In genomic region chr16:39109383-39110033, GRCm38 (mm10) we compare ENCODE assay signal across 8 mouse cellular contexts.
A peak's percentile ranks its signal among the peaks of the same experiment; 100 is the strongest.
DNase-seq lines count a peak whose midpoint lies in the region; ATAC-seq lines count a peak whose summit lies in the region.

No protein-coding gene starts in this region.

- H3K4me1 ChIP-seq in kidney, embryonic 15.5 days: peaks cover 2% of the 10 kb centered on the region; the same call in 1 of the 2 replicates
- H3K4me1 ChIP-seq in limb, embryonic 15.5 days: peaks cover 2% of the 10 kb centered on the region; the same call in 1 of the 2 replicates

- H3K27ac ChIP-seq in kidney, embryonic 15.5 days: no peak overlapping the region
- H3K27ac ChIP-seq in limb, embryonic 15.5 days: no peak overlapping the region

- no peak overlapping the region for H3K9ac ChIP-seq in kidney, embryonic 15.5 days
- no peak overlapping the region for H3K9ac ChIP-seq in limb, embryonic 15.5 days

- no peak for ATAC-seq in kidney, embryonic 15.5 days (replicated peaks; ENCODE audit: low FRiP score)
- ATAC-seq in limb, embryonic 15.5 days (ENCODE audit: insufficient number of reproducible peaks, low FRiP score, low TSS enrichment, low read depth): no peak
- ATAC-seq in inflammation-experienced regulatory T-cells, adult 6 months: no peak

- H3K4me2 ChIP-seq in kidney, embryonic 15.5 days: peak overlapping the region; percentile 63
- H3K4me2 ChIP-seq in limb, embryonic 15.5 days: peak overlapping the region; percentile 52

- H3K36me3 ChIP-seq in kidney, embryonic 15.5 days: no peaks in the 10 kb centered on the region
- no peaks in the 10 kb centered on the region for H3K36me3 ChIP-seq in limb, embryonic 15.5 days

- no peaks in the 10 kb centered on the region for H3K27me3 ChIP-seq in kidney, embryonic 15.5 days
- no peaks in the 10 kb centered on the region for H3K27me3 ChIP-seq in limb, embryonic 15.5 days

- H3K4me3 ChIP-seq in kidney, embryonic 15.5 days (replicated peaks): peak overlapping the region; percentile 38
- H3K4me3 ChIP-seq in limb, embryonic 15.5 days: peak overlapping the region; percentile 35

- DNase-seq in thymus, postnatal 4 days: peak; percentile 42
- DNase-seq in thymus, postnatal 36 days: no peak
- DNase-seq in cerebellum, postnatal 10 days: peak; percentile 84 to 87
- peak; percentile 44 to 71 for DNase-seq in frontal cortex, postnatal 36 days (ENCODE audit: low spot score in 2 of 2)
- peak; percentile 86 for DNase-seq in retina, embryonic 14.5 days (ENCODE audit: low spot score)

- 16% methylated on average over 15 of the region's 15 CpGs for WGBS in kidney, embryonic 15.5 days
- 18% methylated on average over 15 of the region's 15 CpGs for WGBS in limb, embryonic 15.5 days

- H3K9me3 ChIP-seq in kidney, embryonic 15.5 days (replicated peaks): no peaks in the 10 kb centered on the region
- H3K9me3 ChIP-seq in limb, embryonic 15.5 days: no peaks in the 10 kb centered on the region

Comparison
In these comparisons a context has a peak if more than half of its experiments do, and no peak if none do; other contexts are left out.
1. DNase-seq: peak in thymus, postnatal 4 days (single experiment), cerebellum, postnatal 10 days (2 of 2), frontal cortex, postnatal 36 days (2 of 2) and retina, embryonic 14.5 days (single experiment); none in thymus, postnatal 36 days (0 of 2).